Mouse (Mus musculus): ENCODE measurements at regions not wholly inside any gene's neighbourhood (a gene's known extent, or its start where the extent isn't known, plus 50 kb on each side); places are given as distances from the start of the nearest gene placed in this dataset.

DNA sequence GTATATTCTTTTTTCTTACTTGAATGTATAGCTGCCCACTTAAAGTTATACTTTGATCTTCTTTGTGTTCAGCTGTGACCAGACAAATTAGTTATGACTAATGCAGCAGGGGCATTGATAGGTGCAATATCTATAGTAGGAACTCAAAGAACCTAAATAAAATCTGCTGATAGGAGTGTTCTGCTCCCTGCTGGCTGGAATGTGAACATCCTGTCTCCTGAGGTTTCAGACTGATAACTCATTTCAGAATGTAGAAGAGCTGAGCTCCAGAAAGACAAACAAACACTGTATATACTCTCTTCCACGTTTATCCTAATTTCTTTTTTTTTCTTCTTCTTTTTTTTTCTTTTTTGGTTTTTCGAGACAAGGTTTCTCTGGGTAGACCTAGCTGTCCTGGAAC lies 146.9 kb downstream of the Gpat3 start:
- DNase-seq (ENCODE audit: low read depth): peak; percentile 4

GRCm38 (mm10) chr5:100991626-100992025 lies 146.1 kb downstream of the Gpat3 start:
- peak; percentile 50 for DNase-seq (ENCODE audit: low read depth)

DNA sequence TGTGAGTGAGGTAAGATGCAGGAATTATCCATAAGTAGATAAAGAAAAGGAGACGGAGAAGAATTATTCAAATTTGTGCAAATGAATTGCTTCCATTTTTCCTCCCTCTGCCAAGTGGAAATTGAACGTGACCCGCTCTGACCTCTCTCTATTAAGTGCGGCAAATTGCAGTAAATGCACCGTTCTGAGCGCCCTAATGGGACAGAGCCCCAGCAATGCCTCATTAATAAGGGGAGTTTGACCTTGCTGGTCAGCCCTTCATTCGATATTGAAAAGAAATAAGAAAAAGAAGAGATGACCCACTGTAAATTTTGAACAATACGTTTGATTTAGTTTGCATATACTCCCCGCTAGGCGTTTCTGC lies 137.0 kb downstream of the Gpat3 start:
- DNase-seq (ENCODE audit: low read depth): no peak

GRCm38 (mm10) chr5:100981849-100982572 lies 136.5 kb downstream of the Gpat3 start:
- no peak for DNase-seq (ENCODE audit: low read depth)

GRCm38 (mm10) chr5:100976736-100977135 lies 131.2 kb downstream of the Gpat3 start:
- no peak for DNase-seq (ENCODE audit: low read depth)

GRCm38 (mm10) chr5:100951210-100951609 lies 105.7 kb downstream of the Gpat3 start:
- DNase-seq (ENCODE audit: low read depth): no peak
